Mouse (Mus musculus) embryonic facial prominence, embryonic 15.5 days (tissue): Measurements from ENCODE around the gene Pacsin2. TPM values are rescaled to one million over a fixed set of nuclear protein-coding genes. Genes with fewer than 3 reads are reported as not detected.

Source experiments
- ATAC-seq: fragments of 200-750 bp; cut with Nextera tagmentation; 2 replicates; pipeline ENCODE4 v1.8.0; 2017; ENCODE audit warnings: low read depth, moderate TSS enrichment; ENCODE audit not compliant: insufficient number of reproducible peaks, low FRiP score, low TSS enrichment
- H3K27ac ChIP-seq: fragments of 300-500 bp; sonication (generic); replicated peaks from 2 replicates; pipeline ENCODE4 v1.5.1; 2015; ENCODE audit warnings: mild to moderate bottlenecking, inconsistent platforms
- H3K27me3 ChIP-seq: fragments of 300-500 bp; sonication (generic); 2 replicates; pipeline ENCODE4 v1.6.1; 2015; ENCODE audit warnings: inconsistent platforms
- H3K36me3 ChIP-seq: fragments of 300-500 bp; sonication (generic); 2 replicates; pipeline ENCODE4 v1.6.1; 2015; ENCODE audit warnings: mild to moderate bottlenecking, inconsistent platforms
- H3K4me1 ChIP-seq: fragments of 300-500 bp; sonication (generic); 2 replicates; pipeline ENCODE4 v1.6.1; 2015; ENCODE audit warnings: inconsistent platforms
- H3K4me2 ChIP-seq: fragments of 300-500 bp; sonication (generic); replicated peaks from 2 replicates; pipeline ENCODE4 v1.6.1; 2015; ENCODE audit warnings: mild to moderate bottlenecking, inconsistent platforms
- H3K4me3 ChIP-seq: fragments of 300-500 bp; sonication (generic); replicated peaks from 2 replicates; pipeline ENCODE4 v1.5.1; 2015; ENCODE audit warnings: mild to moderate bottlenecking, inconsistent platforms
- H3K9ac ChIP-seq: fragments of 300-500 bp; sonication (generic); 2 replicates; pipeline ENCODE4 v1.6.1; 2015; ENCODE audit warnings: inconsistent platforms
- H3K9me3 ChIP-seq: fragments of 300-500 bp; sonication (generic); replicated peaks from 2 replicates; pipeline ENCODE4 v1.6.1; 2016; ENCODE audit warnings: inconsistent platforms
- WGBS: fragments of 180-500 bp; shearing (Covaris S2); methylation state at CpG from one replicate; pipeline ENCODE4 v1.1.7; 2015; 5-methylcytosine and 5-hydroxymethylcytosine counted together
- polyA plus RNA-seq: library from polyadenylated mRNA; unstranded; fragments of >200 nt; fragmentation: Nextera tagmentation; extraction: Ambion mirVana; gene quantifications from 2 replicates; pipeline ENCODE4 v1.2.1, GENCODE M21; 2015

Gene Pacsin2
- polyA plus RNA-seq, 1 experiment from 2014 or later, result 67.1 TPM

DNA sequence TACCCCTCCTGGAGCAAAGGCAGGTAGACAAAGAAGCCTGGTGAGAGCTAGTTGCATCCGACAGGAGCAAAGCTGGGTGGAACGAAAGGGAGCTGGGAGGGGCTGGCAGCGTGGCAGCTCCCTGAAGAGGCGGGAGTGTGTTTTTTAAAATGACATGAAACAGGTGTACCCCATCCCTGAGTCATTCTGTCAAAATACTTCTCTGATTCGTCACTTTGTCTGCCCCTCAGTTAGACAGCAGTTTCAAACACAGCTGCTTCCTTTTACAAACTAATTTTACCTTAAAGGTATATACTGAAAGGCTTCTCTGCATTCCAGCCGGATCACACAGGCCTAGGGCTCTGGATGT, 30.1 kb upstream of the Pacsin2 start:
- Histone ChIP-seq H3K9me3 (no peaks in the 10 kb centered on the region), H3K27ac (no peak overlapping the region), H3K4me3 (no peak overlapping the region), H3K4me1 (no peaks in the 10 kb centered on the region), H3K36me3 (peaks cover 45% of the 10 kb centered on the region), H3K4me2 (no peak overlapping the region), H3K9ac (no peak overlapping the region), H3K27me3 (no peaks in the 10 kb centered on the region)
- no peak for ATAC-seq
- WGBS, result 48% methylated on average over 6 of the region's 6 CpGs

DNA sequence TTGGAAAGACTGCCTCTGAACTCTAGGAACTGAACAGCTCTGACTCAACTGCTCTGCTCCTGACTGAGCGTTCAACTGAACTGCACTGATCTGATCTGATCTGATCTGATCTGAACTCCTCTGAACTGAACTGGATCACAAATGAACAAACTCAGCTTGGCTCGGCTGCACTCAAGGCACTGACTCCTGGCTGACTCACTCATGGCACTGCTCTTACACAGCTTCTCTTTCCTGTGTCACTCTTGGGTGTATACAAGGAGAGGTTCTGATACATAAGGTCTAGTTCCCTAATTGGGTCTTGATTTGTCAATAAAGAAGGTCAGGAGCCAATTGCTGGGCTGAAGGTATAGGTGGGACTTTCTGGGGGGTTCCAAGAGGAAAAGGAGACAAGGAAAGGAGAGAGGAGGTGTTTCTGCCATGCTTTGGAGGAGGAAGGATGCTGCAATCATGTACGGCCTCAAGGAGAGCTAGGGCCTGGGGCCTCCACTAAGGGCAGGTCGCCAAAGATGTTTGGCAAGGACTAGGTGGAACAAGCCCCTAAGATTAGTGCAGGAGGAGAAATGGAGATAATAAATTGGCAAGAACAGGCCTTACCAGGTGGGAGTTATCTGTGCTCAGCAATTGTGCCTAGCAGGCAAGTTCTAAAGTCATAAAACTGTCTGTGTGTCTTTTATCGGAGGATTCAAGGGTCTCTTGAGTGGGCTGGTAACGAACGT, 29.6 kb upstream of the Pacsin2 start:
- Histone ChIP-seq H3K4me1 (no peaks in the 10 kb centered on the region), H3K27ac (no peak overlapping the region), H3K9ac (no peak overlapping the region), H3K4me2 (no peak overlapping the region), H3K9me3 (no peaks in the 10 kb centered on the region), H3K4me3 (no peak overlapping the region), H3K27me3 (no peaks in the 10 kb centered on the region), H3K36me3 (peaks cover 43% of the 10 kb centered on the region)
- 73% methylated on average over 7 of the region's 7 CpGs for WGBS
- no peak for ATAC-seq

DNA sequence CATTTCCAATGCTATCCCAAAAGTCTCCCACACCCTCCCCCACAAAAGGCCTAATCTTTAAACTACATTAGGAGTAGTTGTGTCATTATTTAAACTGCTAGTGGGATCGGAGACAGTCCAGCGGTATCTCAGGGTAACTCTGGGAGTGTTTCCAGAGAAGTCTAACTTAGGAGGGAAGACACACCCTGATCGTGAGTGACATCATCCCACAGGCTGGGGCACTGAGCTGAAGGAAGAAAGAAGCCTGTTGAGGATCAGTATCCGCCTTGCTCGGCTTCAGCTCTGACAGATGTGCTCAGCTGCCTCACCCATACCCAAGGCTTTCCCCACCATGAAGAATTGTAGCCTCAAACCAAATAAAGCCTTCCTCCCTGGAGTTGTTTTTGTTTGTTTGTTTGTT, 27.5 kb upstream of the Pacsin2 start:
- H3K36me3 ChIP-seq, result peaks cover 27% of the 10 kb centered on the region
- no peak overlapping the region for H3K27ac ChIP-seq
- H3K27me3 ChIP-seq, result no peaks in the 10 kb centered on the region
- no peak overlapping the region for H3K4me2 ChIP-seq
- WGBS, result 65% methylated on average over 5 of the region's 5 CpGs
- H3K4me1 ChIP-seq, result no peaks in the 10 kb centered on the region
- no peak overlapping the region for H3K4me3 ChIP-seq
- ATAC-seq, result no peak
- H3K9ac ChIP-seq, result no peak overlapping the region
- H3K9me3 ChIP-seq, result no peaks in the 10 kb centered on the region

DNA sequence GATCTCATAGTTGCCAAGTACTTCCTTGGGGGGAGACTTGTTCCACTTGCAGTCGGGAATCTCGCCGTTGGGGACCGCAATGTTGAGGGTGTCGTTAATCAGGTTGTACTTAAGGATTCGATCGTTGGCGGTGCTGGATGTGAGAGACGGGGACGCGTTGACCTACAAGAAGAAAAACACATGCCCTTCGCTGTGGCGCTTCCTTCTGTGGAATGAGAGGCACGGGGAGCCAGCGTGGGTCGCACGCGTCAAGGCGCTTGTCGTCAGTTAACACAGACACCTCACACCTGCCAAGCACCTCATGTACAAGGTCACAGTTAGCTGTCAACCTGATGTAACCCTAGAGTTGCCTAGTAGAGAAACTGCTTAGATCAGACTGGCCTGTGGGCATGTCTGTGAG, 25.1 kb upstream of the Pacsin2 start:
- no peak for ATAC-seq
- H3K4me1 ChIP-seq, result no peaks in the 10 kb centered on the region
- H3K4me2 ChIP-seq, result no peak overlapping the region
- no peak overlapping the region for H3K4me3 ChIP-seq
- H3K36me3 ChIP-seq, result peaks cover 16% of the 10 kb centered on the region; the same call in 1 of the 2 replicates
- H3K27me3 ChIP-seq, result no peaks in the 10 kb centered on the region
- no peaks in the 10 kb centered on the region for H3K9me3 ChIP-seq
- 93% methylated on average over 20 of the region's 20 CpGs for WGBS
- H3K9ac ChIP-seq, result no peak overlapping the region
- no peak overlapping the region for H3K27ac ChIP-seq

DNA sequence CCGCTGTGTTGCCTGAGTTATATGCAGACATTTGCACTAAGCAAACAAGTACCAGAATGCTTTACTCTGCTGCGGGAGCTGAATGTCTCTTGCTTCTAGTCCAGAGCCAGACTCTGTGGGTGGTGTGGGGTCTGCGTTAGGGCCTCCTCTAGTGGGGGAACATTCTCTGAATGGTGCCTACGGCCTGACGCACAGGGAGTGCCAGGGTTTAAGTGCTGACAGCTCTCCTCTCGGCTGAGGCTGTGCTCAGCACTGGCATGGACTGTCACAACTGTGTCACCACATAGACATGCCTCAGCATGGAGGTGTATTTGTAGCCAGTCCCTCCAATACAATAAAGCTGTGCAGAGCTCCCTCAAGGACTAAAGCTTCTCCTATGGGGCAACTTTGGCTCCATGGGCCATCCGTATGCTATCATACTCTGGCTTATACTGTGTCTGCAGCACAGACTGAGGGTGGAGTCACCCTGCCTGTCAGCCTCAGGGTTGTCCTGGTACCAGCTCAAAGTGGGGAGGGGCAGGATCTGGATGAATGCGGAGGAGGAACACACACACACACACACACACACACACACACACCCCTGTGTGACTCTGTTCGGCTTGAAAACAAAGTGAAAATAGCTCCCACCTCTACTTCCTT, 23.2 kb upstream of the Pacsin2 start:
- Histone ChIP-seq H3K4me3 (no peak overlapping the region), H3K9ac (no peak overlapping the region), H3K4me1 (no peaks in the 10 kb centered on the region), H3K36me3 (peaks cover 9% of the 10 kb centered on the region; the same call in 1 of the 2 replicates), H3K9me3 (no peaks in the 10 kb centered on the region), H3K4me2 (no peak overlapping the region), H3K27ac (no peak overlapping the region), H3K27me3 (no peaks in the 10 kb centered on the region)
- 52% methylated on average over 9 of the region's 9 CpGs for WGBS
- 0 out of 2 replicates have a peak, but pooled peaks have one; percentile 37 for ATAC-seq

DNA sequence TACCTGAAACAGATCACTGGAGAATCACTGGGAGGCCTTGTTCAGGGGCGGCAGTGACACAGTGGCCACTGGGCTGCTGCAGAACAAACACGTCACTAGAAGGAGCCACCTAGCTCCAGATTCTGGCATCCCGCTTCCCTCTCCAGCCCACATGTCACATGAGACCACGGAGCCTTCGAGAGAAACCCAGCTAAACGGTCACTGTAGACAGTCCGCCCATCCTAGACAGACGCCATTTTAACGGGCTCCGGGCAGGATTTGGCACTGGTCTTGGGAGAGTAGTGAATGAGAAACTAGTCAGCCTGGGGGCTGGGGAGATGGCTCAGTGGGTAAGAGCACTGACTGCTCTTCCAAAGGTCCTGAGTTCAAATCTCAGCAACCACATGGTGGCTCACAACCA, 19.9 kb upstream of the Pacsin2 start:
- Histone ChIP-seq H3K4me2 (no peak overlapping the region), H3K27ac (no peak overlapping the region), H3K4me3 (no peak overlapping the region), H3K36me3 (peaks cover 5% of the 10 kb centered on the region; the same call in 1 of the 2 replicates), H3K9ac (no peak overlapping the region), H3K9me3 (no peaks in the 10 kb centered on the region), H3K4me1 (no peaks in the 10 kb centered on the region), H3K27me3 (no peaks in the 10 kb centered on the region)
- ATAC-seq, result no peak
- whole genome bisulfite sequencing, result 87% methylated on average over 10 of the region's 10 CpGs

DNA sequence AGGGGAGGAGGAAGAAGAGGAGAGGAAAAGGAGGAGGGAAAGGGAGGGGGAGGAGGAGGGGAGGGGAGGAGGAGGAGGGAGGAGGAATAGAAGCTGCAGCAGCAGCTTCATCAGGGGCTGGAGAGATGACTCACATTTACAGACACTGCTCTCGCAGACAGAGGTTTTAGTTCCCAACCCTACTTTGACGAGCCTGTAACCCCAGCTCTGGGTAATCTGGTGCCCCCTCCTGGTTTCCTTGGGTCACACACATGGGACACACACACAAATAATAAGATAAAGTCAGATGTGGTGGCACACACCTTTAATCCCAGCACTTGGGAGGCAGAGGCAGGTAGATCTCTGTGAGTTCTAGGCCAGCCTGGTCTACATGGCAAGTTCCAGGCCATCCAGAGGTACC, 19.1 kb upstream of the Pacsin2 start:
- Histone ChIP-seq H3K4me2 (no peak overlapping the region), H3K4me1 (no peaks in the 10 kb centered on the region), H3K9ac (no peak overlapping the region), H3K27me3 (no peaks in the 10 kb centered on the region), H3K36me3 (peaks cover 5% of the 10 kb centered on the region; the same call in 1 of the 2 replicates), H3K9me3 (no peaks in the 10 kb centered on the region), H3K4me3 (no peak overlapping the region), H3K27ac (no peak overlapping the region)
- WGBS, result 42% methylated on average over 2 of the region's 2 CpGs
- no peak for ATAC-seq

DNA sequence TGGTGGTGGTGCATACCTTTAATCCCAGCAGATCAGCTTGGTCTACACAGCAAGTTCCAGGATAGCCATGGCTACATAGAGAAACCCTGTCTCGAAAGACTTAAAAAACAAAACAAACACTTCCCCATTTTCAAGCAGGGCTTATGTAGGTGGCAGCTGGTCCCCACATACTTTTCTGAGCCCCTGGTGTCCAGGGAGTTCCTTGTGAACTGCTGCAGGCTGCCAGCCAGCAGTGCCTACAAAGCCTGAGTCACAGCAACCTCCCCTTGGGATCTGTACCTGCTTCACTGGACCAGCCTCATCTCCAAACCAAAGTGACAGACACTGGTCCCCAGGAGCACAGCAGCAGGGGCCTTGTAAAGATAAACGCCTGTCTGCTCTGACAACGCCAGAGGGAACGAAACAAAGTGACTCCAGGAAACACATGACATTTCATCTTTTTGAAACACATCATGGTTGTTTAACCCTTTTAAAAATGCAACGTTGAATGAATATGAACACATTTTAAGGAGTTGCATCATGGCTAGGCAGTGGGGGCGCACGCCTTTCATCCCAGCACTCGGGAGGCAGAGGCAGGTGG, 18.3 kb upstream of the Pacsin2 start:
- WGBS, result 67% methylated on average over 8 of the region's 8 CpGs

DNA sequence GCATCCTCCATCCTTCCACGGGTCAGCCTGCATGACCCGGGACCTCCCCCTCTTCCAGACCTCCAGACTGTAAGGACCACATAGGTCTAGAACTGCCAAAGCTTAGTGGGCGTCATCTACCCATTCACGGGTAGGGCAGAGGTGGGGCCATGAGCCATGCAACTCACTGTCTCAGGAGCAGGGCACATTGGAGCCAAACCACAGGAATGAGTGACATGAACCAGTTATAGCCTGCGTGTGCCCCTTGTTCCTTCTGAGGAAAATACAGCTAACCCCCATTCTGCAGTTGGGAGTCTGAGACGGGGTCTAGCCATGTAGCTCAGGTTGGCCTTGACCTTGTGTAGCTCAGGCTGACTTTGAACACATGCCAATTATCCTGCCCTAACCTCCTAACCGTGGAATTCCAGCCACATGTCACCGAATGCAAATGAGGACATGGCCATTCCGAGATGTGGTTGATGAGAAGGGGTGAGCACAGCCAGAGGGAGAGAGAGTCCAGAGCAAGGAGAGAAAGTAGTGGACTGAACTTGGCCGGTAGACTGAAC, 16.9 kb upstream of the Pacsin2 start:
- no peak overlapping the region for H3K4me3 ChIP-seq
- no peaks in the 10 kb centered on the region for H3K4me1 ChIP-seq
- H3K4me2 ChIP-seq, result no peak overlapping the region
- no peak overlapping the region for H3K27ac ChIP-seq
- no peak overlapping the region for H3K9ac ChIP-seq
- H3K27me3 ChIP-seq, result no peaks in the 10 kb centered on the region
- H3K36me3 ChIP-seq, result no peaks in the 10 kb centered on the region
- WGBS, result 63% methylated on average over 10 of the region's 10 CpGs
- ATAC-seq, result 0 out of 2 replicates have a peak, but pooled peaks have one; percentile 27
- no peaks in the 10 kb centered on the region for H3K9me3 ChIP-seq

More for the DNA sequence above, 18.3 kb upstream of the Pacsin2 start:
- no peak for ATAC-seq
- H3K9ac ChIP-seq, result no peak overlapping the region
- H3K9me3 ChIP-seq, result no peaks in the 10 kb centered on the region
- no peak overlapping the region for H3K4me2 ChIP-seq
- no peaks in the 10 kb centered on the region for H3K27me3 ChIP-seq
- peaks cover 5% of the 10 kb centered on the region; the same call in 1 of the 2 replicates for H3K36me3 ChIP-seq
- no peak overlapping the region for H3K27ac ChIP-seq
- H3K4me3 ChIP-seq, result no peak overlapping the region
- no peaks in the 10 kb centered on the region for H3K4me1 ChIP-seq

DNA sequence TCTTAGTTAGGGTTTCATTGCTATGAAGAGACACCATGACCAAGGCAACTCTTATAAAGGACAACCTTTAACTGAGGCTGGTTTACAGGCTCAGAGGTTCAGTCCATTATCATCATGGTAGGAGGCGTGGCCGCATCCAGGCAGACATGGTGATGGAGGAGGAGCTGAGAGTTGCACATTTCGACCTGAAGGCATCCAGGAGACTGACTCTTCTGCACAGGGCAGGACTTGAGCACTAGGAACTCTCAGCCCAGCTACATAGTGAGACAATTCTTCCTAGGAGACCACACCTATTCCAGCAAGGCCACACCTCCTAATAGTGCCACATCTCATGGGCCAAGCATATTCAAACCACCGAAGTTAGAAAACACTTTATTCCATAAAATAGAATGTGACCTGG, 15.4 kb upstream of the Pacsin2 start:
- Histone ChIP-seq H3K36me3 (no peaks in the 10 kb centered on the region), H3K9me3 (no peaks in the 10 kb centered on the region), H3K27me3 (no peaks in the 10 kb centered on the region), H3K4me2 (no peak overlapping the region), H3K4me1 (peaks cover under 1% of the 10 kb centered on the region; the same call in 1 of the 2 replicates), H3K27ac (no peak overlapping the region), H3K4me3 (no peak overlapping the region), H3K9ac (no peak overlapping the region)
- WGBS, result 86% methylated on average over 4 of the region's 4 CpGs
- ATAC-seq, result no peak

DNA sequence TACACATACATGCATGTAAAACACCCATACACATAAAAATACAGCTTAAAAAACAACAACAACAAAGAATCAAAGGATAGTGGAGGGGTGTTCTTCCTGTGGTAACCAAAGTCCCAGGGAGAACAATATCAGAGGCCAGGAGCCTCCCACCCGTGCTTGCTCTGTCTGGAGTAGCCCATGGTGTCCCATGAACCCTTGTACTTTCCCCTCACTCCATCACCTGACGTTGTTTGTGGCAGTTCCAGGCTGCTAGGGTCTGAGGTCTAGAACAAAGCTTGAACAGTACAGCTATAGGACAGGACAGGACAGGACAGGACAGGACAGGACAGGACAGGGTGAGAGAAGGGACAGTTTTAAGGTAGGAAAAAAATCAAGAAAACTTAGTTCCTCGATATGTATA, 13.7 kb upstream of the Pacsin2 start:
- H3K9me3 ChIP-seq, result no peaks in the 10 kb centered on the region
- H3K4me3 ChIP-seq, result no peak overlapping the region
- no peak for ATAC-seq
- no peak overlapping the region for H3K4me2 ChIP-seq
- H3K9ac ChIP-seq, result no peak overlapping the region
- no peaks in the 10 kb centered on the region for H3K36me3 ChIP-seq
- WGBS, result 58% methylated on average over 3 of the region's 3 CpGs
- no peaks in the 10 kb centered on the region for H3K27me3 ChIP-seq
- peaks cover 15% of the 10 kb centered on the region for H3K4me1 ChIP-seq
- no peak overlapping the region for H3K27ac ChIP-seq
